Mouse (Mus musculus): ENCODE measurements around the gene Ccdc171.
A peak's percentile ranks its signal among the peaks of the same experiment; 100 is the strongest.

The Ccdc171 gene

DNA sequence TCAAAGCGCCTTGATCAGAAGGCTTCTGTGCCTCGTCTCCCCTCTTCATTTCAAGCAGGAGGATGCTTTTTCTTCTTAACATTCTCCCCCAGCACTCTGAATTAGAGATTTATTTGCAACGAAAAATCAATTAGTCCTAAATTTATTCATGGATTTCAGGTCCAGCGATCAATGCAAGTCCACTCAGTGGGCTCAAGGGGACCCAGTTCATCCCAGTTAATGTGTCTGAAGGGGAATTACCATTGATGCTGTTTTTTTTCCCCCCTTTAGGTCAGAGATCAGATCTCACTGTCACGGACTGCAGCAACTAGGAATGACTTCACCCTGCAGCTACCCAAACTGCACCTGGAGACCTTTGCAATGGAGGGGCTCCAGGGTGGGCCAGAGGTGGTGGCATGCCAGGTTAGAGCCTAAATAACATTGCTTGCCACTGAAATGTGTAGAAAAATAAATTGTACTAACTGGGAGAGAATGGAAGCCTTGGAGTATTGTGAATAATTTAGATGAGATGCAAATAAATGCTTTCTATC is 269.6 kb downstream of the Ccdc171 start:
- no peak for DNase-seq (ENCODE audit: low read depth)

DNA sequence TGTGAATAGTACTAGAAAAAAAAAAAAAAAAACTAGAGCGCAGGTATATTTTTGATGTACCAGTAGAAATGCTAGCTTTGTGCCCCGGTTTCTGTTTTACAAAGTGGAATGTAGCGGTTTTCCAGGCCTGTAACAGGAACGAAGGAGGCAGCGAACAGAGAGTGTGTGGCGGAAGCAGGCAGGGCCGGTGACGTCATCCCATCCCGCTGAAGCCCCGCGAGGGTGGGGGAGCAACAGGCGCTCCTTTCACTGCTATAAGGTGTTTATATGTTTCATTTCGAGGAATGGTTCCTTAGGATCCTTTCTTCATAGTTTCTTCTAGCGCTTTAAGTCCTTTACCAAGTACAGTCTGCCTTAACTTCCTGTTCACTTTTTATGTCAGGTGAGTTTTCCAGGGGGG is 272.6 kb downstream of the Ccdc171 start:
- DNase-seq (ENCODE audit: low read depth): no peak

DNA sequence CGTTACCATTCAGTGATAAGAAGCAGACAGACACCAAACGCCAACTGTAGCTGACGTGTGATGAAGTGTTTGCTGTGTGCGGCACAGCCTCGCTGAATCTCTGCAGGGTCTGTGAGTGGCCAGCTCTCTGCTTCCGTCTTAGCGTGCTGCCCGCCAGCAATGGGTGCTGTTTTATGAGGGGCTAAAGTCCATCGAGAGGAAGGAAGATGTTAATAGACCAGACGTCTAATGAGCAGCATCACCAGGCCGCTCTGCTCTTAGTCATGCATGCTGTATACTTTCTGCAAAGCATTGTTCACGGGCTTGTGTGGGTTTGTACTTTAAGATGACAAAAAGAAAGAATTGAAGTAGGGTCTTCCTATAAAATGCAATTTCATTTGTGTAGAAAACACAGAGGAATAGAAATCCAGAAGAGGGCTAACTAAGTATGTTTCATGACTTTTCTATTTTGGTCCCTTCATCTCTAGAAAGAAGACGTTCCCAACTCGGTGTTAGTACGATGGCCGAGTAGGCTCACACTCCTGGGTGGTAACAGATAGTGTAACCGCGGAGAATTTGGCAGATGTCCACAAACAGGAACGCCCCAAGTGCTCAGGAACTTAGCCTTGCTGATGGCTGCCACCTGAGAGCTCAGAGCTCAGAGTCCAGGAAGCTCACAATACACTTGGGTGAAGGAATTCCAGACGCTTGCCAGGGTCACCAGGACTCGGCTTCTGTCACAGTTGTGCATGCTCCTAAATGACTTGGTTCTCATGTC is 273.5 kb downstream of the Ccdc171 start:
- no peak for DNase-seq (ENCODE audit: low read depth)

DNA sequence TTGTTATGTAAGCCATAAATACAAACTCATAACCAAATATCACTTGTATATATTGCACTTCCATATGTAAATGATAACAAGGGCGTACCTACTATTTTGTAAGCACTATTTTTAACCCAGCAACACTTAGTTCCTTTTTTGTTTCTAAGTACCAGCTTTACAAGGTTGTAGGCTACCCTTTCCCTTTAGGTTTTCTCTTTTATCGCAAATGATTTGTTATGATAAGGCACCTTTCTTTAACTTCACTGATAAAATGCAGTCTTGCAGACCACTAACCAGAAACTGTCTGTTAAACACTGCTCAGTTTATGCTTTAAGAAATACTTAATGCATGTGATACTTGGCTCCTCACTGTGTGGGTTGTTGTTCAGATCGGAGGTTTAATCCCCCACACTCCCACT is 275.1 kb downstream of the Ccdc171 start:
- no peak for DNase-seq (ENCODE audit: low read depth)

- no peak for DNase-seq (ENCODE audit: low read depth)
Observed at GRCm38 (mm10) chr4:83816925-83817324, 291.6 kb downstream of the Ccdc171 start.

- DNase-seq (ENCODE audit: low read depth): no peak
Observed at GRCm38 (mm10) chr4:83829718-83830459, 304.5 kb downstream of the Ccdc171 start.

DNA sequence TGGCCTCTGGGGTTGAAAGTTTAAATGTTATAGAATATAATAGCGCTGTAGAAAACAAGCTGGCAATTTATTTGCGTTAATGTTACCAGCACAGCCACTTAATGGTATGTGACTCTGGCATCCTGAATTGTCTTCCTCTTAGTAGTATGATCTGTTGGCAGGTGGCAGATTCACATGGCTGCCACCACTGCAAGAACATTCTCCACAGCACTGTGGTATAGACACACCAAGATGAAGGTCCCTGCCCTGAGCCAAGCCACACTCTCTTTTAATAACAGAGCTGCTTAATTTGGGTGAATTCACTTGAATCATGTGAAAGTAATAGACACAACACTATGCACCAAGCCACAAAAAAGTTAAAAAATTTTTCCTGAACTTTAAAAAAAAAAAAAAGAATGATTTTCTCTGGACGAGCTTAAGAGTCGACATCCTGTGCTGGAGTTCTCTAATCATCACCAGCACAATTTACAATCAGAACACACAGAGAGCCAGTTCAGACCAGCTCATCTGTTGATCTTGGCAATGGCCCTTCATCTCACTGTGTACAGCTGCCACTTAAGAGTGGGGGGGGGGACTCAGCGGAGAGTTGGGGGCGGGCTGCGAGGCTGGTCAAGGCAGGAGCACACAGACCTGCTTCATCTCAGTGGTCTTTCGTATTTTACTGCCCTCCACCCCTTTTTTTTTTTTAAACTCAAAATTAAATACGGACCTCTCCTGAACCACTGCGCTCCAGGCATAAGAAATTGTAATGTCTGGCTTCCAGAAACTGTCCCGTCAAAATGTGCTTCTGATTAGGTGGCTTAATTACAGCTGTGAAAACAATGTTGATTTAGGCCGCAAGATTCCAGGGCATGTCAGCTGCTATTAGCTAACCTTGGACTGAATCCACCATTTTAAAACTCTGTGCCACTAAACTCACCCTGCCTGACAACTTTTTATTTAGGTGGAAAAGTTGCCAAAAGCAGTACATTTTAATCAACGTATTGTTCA is 305.8 kb downstream of the Ccdc171 start:
- DNase-seq (ENCODE audit: low read depth): no peak

GRCm38 (mm10) chr4:83839077-83839476 is 313.7 kb downstream of the Ccdc171 start:
- DNase-seq (ENCODE audit: low read depth): no peak

DNA sequence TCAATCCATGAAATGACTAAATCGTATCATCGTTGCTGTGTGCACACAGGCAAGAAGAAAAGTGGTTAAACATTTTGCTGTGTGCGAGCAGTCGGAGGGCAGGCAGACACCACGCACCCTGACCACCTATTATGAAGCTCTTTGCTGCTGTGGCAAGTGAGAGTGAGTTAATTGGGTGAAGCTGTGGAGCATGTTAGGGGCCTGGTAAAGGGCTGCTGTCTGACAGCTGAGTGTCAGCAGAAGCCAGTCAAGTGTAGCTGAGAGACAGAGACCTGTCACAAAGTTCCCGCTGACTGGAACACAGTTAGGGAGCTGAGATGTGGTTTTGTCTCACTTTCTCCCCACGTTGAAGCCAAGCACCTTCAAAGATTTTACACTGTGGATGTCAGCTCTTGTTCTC is 321.0 kb downstream of the Ccdc171 start:
- no peak for DNase-seq (ENCODE audit: low read depth)

GRCm38 (mm10) chr4:83853885-83854284 is 328.5 kb downstream of the Ccdc171 start:
- DNase-seq (ENCODE audit: low read depth): no peak

DNA sequence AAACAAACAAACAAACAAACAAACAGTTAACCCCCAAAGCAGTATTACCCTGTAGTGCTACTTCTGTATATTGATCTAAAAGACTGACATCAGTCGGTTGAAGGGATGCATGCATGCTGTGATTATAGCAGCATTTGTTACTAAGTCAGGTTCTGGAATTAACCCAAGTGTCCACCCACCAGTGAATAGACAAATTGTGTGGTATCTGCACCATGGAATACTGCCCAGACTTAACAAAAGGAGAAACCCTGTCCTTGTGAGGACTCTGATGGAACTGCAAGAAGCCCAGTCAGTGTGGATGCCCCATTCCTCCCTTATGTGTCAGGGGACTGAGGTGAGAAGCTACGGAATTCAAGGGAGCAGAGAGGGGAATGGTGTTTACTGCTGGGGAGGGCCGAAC is 336.4 kb downstream of the Ccdc171 start:
- DNase-seq (ENCODE audit: low read depth): no peak

DNA sequence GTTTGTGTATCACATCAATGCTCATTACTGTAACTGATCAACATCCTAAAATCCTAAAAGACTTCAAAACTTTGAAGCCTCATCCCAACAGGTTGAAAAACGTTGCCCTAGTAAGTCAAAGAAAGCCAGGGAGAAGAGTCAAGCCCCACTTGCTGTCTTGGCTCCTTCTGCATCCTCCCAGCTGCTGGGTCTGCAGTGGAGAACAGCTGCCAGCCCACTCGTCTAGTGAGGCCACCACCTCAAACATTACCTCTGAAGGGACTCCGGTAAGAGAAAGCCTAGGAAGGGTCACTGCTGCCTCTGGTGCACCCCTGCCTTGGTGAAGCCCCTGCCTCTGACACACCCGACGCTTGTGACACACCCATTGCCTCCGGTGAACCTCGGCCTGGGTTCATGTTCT is 336.9 kb downstream of the Ccdc171 start:
- DNase-seq (ENCODE audit: low read depth): no peak

GRCm38 (mm10) chr4:83876600-83876999 is 351.3 kb downstream of the Ccdc171 start:
- DNase-seq (ENCODE audit: low read depth): peak; percentile 4

- no peak for DNase-seq (ENCODE audit: low read depth)
Observed at GRCm38 (mm10) chr4:83878236-83878635, 352.9 kb downstream of the Ccdc171 start.

DNA sequence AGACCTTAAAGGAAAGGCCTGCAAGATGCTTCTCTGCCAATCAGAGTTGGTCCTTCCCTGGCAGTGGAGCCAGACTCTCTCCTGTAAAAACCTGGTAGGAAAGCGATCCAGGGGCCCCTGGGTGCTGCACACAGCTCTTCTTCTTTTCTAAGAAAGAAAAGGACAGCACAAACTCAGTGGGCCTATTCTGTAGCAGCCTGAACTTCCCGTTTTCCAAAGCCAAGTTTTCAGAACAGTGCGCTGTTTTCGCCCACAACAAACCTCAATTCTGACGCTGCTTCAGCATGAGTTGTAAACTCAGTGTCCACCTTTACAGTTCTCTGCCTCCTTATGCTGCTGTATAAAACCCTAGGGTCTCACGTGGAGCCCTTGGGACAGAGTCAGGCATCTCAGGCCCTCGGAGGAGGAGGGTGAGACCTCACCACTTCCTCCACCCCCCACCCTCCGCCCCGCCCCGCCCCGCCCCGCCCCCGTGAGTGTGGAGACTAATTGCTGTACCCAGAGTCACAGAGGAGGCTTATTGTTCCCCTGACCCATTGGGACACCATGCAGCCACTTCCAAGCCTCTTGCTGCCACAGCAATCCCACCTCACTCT is 363.2 kb downstream of the Ccdc171 start:
- DNase-seq (ENCODE audit: low read depth): no peak

DNA sequence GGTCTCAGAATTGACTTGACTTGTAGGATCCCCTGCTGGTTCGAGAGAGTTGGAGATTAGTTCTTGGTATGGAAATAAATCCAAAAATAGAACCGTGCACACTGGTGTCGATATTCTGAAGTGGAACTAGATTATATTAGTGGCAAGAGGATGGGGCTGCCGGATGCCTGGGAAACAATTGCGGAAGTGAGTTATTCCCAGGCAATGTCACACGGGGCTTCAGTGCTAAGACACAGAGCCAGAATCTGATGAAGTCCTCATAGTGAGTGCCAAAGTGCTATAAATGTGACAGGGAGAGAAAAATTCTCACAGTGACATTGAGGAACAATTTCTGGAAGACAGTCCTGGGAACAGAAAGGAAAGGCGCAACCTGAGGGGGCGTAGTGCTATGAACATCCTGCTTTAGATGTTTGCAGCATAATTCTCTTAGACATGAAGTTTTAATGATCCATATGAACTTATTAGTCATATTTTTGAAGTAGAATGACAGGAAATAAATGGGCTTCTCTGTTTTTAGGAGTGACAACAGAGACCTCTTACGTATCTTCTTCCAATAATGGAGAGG is 376.8 kb downstream of the Ccdc171 start:
- DNase-seq (ENCODE audit: low read depth): no peak

All from induced T-regulatory cell, adult 2 months (primary cell).